Comparison of ENCODE assay signal across 29 mouse cellular contexts in the genomic region with DNA sequence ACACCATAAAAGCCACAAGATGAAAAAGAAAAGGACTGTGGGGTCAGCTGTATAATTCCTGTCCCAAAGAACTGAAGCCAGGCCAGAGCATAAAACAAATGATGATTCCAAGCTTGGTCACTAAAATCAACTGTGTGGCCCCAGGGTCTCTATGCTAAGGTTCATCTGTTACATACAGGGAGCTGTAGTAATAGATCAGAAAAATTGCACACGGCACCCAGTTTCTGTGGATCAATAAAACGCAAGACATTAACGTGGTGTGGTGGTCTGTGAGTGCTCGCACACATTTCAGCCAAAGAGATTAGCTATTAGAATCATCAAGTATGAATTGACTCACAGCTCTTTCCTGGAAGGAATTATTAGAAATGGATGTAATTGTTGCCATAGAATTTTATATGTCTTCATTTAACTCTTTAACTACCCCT. TPM values are rescaled to one million over a fixed set of nuclear protein-coding genes. Genes with fewer than 3 reads are reported as not detected.
DNase-seq lines count a peak whose midpoint lies in the region; ATAC-seq and TF ChIP-seq lines count a peak whose summit lies in the region.
"Had no signal": no experiment of that assay in that cellular context is flagged by ENCODE, and none has a peak within 500 bp of the region (broad histone marks: within the 10 kb centered on the region; RNA-seq: fewer than 3 reads in every experiment).

No protein-coding gene starts in this region.

- 91% methylated on average over 4 of the region's 4 CpGs for WGBS in forebrain, embryonic 11.5 days
- 81% methylated on average over 4 of the region's 4 CpGs for WGBS in forebrain, embryonic 16.5 days
- WGBS in hindbrain, embryonic 13.5 days, result 53% methylated on average over 4 of the region's 4 CpGs
- WGBS in hindbrain, postnatal 0 days, result 68% methylated on average over 4 of the region's 4 CpGs
- whole genome bisulfite sequencing in hindbrain, embryonic 14.5 days, result 62% methylated on average over 4 of the region's 4 CpGs
- WGBS in neural tube, embryonic 12.5 days, result 58% methylated on average over 4 of the region's 4 CpGs

- no peak overlapping the region for H3K9ac ChIP-seq in forebrain, embryonic 11.5 days (ENCODE audit: low read length)
- no peak overlapping the region for H3K9ac ChIP-seq in forebrain, embryonic 16.5 days (replicated peaks; ENCODE audit: low read depth, low read length)
- H3K9ac ChIP-seq in hindbrain, embryonic 13.5 days, result no peak overlapping the region
- no peak overlapping the region for H3K9ac ChIP-seq in hindbrain, postnatal 0 days (replicated peaks; ENCODE audit: low read length)
- H3K9ac ChIP-seq in hindbrain, embryonic 14.5 days, result no peak overlapping the region
- H3K9ac ChIP-seq in neural tube, embryonic 12.5 days, result no peak overlapping the region
- H3K9ac ChIP-seq: heart, embryonic 13.5 days; kidney, embryonic 15.5 days; liver, embryonic 12.5 days; liver, postnatal 0 days had no signal

- 0 out of 2 replicates have a peak, but pooled peaks have one; percentile 46 for ATAC-seq in forebrain, embryonic 11.5 days (replicated peaks; ENCODE audit: low FRiP score)
- ATAC-seq in forebrain, embryonic 16.5 days, result no peak
- ATAC-seq in hindbrain, embryonic 13.5 days (ENCODE audit: low FRiP score), result no peak
- no peak for ATAC-seq in hindbrain, postnatal 0 days
- ATAC-seq in hindbrain, embryonic 14.5 days (ENCODE audit: low FRiP score), result no peak; the same call in 1 of the 2 replicates
- peak; percentile 34; the same call in 1 of the 2 replicates for ATAC-seq in neural tube, embryonic 12.5 days (ENCODE audit: low FRiP score, low read depth)
- ATAC-seq in monocyte, adult 5-6 weeks (replicated peaks; ENCODE audit: insufficient number of reproducible peaks, low FRiP score, low TSS enrichment, poor library complexity, severe bottlenecking), result no peak
- ATAC-seq: liver, embryonic 12.5 days; liver, postnatal 0 days had no signal

- H3K4me3 ChIP-seq in forebrain, embryonic 11.5 days (ENCODE audit: low read depth, low read length), result no peak overlapping the region
- no peak overlapping the region for H3K4me3 ChIP-seq in forebrain, embryonic 16.5 days (replicated peaks; ENCODE audit: low read length)
- H3K4me3 ChIP-seq in hindbrain, embryonic 13.5 days, result no peak overlapping the region
- no peak overlapping the region for H3K4me3 ChIP-seq in hindbrain, postnatal 0 days (ENCODE audit: low read length)
- no peak overlapping the region for H3K4me3 ChIP-seq in hindbrain, embryonic 14.5 days (replicated peaks; ENCODE audit: low read length)
- no peak overlapping the region for H3K4me3 ChIP-seq in neural tube, embryonic 12.5 days
- H3K4me3 ChIP-seq: erythroblast, embryonic 14.5 days; heart, embryonic 13.5 days; kidney, embryonic 15.5 days; liver, embryonic 12.5 days had no signal

- no peak overlapping the region for H3K27ac ChIP-seq in forebrain, embryonic 11.5 days (ENCODE audit: low read depth, low read length)
- no peak overlapping the region for H3K27ac ChIP-seq in forebrain, embryonic 16.5 days (ENCODE audit: low read length)
- peak overlapping the region; percentile 64; the same call in 1 of the 2 replicates for H3K27ac ChIP-seq in hindbrain, embryonic 13.5 days
- H3K27ac ChIP-seq in hindbrain, postnatal 0 days, result no peak overlapping the region
- H3K27ac ChIP-seq in hindbrain, embryonic 14.5 days, result peak overlapping the region; percentile 44; the same call in 1 of the 2 replicates
- 0 out of 2 replicates have a peak overlapping the region, but pooled peaks have one; percentile 26 for H3K27ac ChIP-seq in neural tube, embryonic 12.5 days
- H3K27ac ChIP-seq: heart, embryonic 13.5 days; kidney, embryonic 15.5 days; liver, embryonic 12.5 days had no signal

- no peaks in the 10 kb centered on the region for H3K27me3 ChIP-seq in forebrain, embryonic 11.5 days (ENCODE audit: control insufficient read depth, insufficient read depth, low read length)
- no peaks in the 10 kb centered on the region for H3K27me3 ChIP-seq in forebrain, embryonic 16.5 days (replicated peaks; ENCODE audit: control insufficient read depth, insufficient read depth, low read length)
- no peaks in the 10 kb centered on the region for H3K27me3 ChIP-seq in hindbrain, embryonic 13.5 days
- H3K27me3 ChIP-seq in hindbrain, postnatal 0 days (ENCODE audit: insufficient read depth, low read length), result no peaks in the 10 kb centered on the region
- H3K27me3 ChIP-seq in hindbrain, embryonic 14.5 days (ENCODE audit: control insufficient read depth, insufficient read depth, low read length), result no peaks in the 10 kb centered on the region
- no peaks in the 10 kb centered on the region for H3K27me3 ChIP-seq in neural tube, embryonic 12.5 days (replicated peaks)
- H3K27me3 ChIP-seq: heart, embryonic 13.5 days; kidney, embryonic 15.5 days; liver, embryonic 12.5 days had no signal

- H3K4me2 ChIP-seq in forebrain, embryonic 11.5 days (ENCODE audit: low read depth, low read length, severe bottlenecking), result no peak overlapping the region
- no peak overlapping the region for H3K4me2 ChIP-seq in forebrain, embryonic 16.5 days (ENCODE audit: low read length)
- H3K4me2 ChIP-seq in hindbrain, embryonic 13.5 days, result no peak overlapping the region
- no peak overlapping the region for H3K4me2 ChIP-seq in hindbrain, postnatal 0 days (ENCODE audit: low read depth, low read length)
- H3K4me2 ChIP-seq in hindbrain, embryonic 14.5 days (replicated peaks), result no peak overlapping the region
- H3K4me2 ChIP-seq in neural tube, embryonic 12.5 days (replicated peaks), result no peak overlapping the region
- H3K4me2 ChIP-seq: heart, embryonic 13.5 days; kidney, embryonic 15.5 days; liver, embryonic 12.5 days had no signal

- no peaks in the 10 kb centered on the region; the same call in 1 of the 2 replicates for H3K4me1 ChIP-seq in forebrain, embryonic 11.5 days (replicated peaks; ENCODE audit: control insufficient read depth, insufficient read depth, low read length)
- H3K4me1 ChIP-seq in forebrain, embryonic 16.5 days (replicated peaks; ENCODE audit: control insufficient read depth, insufficient read depth, low read length), result peaks cover 10% of the 10 kb centered on the region
- H3K4me1 ChIP-seq in hindbrain, embryonic 13.5 days (replicated peaks), result peaks cover 20% of the 10 kb centered on the region
- H3K4me1 ChIP-seq in hindbrain, postnatal 0 days (ENCODE audit: insufficient read depth, low read length), result no peaks in the 10 kb centered on the region
- H3K4me1 ChIP-seq in hindbrain, embryonic 14.5 days (replicated peaks; ENCODE audit: control insufficient read depth, insufficient read depth, low read length), result peaks cover 14% of the 10 kb centered on the region
- peaks cover 3% of the 10 kb centered on the region; the same call in 1 of the 2 replicates for H3K4me1 ChIP-seq in neural tube, embryonic 12.5 days
- H3K4me1 ChIP-seq: heart, embryonic 13.5 days; kidney, embryonic 15.5 days; liver, embryonic 12.5 days had no signal

- DNase-seq in forebrain, embryonic 11.5 days (ENCODE audit: low spot score), result no peak
- DNase-seq in hindbrain, postnatal 0 days (ENCODE audit: low spot score), result no peak
- no peak for DNase-seq in hindbrain, embryonic 14.5 days (ENCODE audit: low spot score)
- no peak for DNase-seq in layer of hippocampus, postnatal 25 days (ENCODE audit: extremely low spot score in 1 of 2, low spot score in 1 of 2)
- DNase-seq: adrenal gland, postnatal 10 days; cerebellum, adult 11 months; cerebellum, adult 9-10 months; heart, postnatal 10 days; kidney, adult 18-20 months; kidney, postnatal 25 days; left cerebral cortex, postnatal 4 days; liver, postnatal 0 days; lung, postnatal 36 days; right cerebral cortex, adult 18-20 months; spleen, adult 18-20 months; thymus, postnatal 14 days had no signal

- no peaks in the 10 kb centered on the region for H3K36me3 ChIP-seq in forebrain, embryonic 11.5 days (ENCODE audit: control insufficient read depth, insufficient read depth, low read length)
- H3K36me3 ChIP-seq in forebrain, embryonic 16.5 days (ENCODE audit: control insufficient read depth, insufficient read depth), result no peaks in the 10 kb centered on the region
- no peaks in the 10 kb centered on the region for H3K36me3 ChIP-seq in hindbrain, embryonic 13.5 days
- H3K36me3 ChIP-seq in hindbrain, postnatal 0 days (ENCODE audit: insufficient read depth, low read length), result no peaks in the 10 kb centered on the region
- 0 out of 2 replicates have a peak, but pooled peaks cover 3% of the 10 kb centered on the region for H3K36me3 ChIP-seq in hindbrain, embryonic 14.5 days (replicated peaks; ENCODE audit: control insufficient read depth, insufficient read depth)
- no peaks in the 10 kb centered on the region for H3K36me3 ChIP-seq in neural tube, embryonic 12.5 days
- H3K36me3 ChIP-seq: G1E; heart, embryonic 13.5 days; kidney, embryonic 15.5 days; liver, embryonic 12.5 days had no signal

- TF ChIP-seq CTCF in hindbrain, postnatal 0 days (IDR thresholded peaks at IDR 0.05; ENCODE audit: low read depth), result no peak

- no peaks in the 10 kb centered on the region for H3K9me3 ChIP-seq in forebrain, embryonic 11.5 days (ENCODE audit: control insufficient read depth, low read length)
- no peaks in the 10 kb centered on the region for H3K9me3 ChIP-seq in forebrain, embryonic 16.5 days (ENCODE audit: control insufficient read depth, low read length)
- H3K9me3 ChIP-seq in hindbrain, embryonic 13.5 days, result no peaks in the 10 kb centered on the region
- H3K9me3 ChIP-seq in hindbrain, postnatal 0 days (ENCODE audit: low read length), result no peaks in the 10 kb centered on the region
- no peaks in the 10 kb centered on the region for H3K9me3 ChIP-seq in hindbrain, embryonic 14.5 days (ENCODE audit: control insufficient read depth, low read length)
- H3K9me3 ChIP-seq in neural tube, embryonic 12.5 days, result no peaks in the 10 kb centered on the region
- H3K9me3 ChIP-seq: heart, embryonic 13.5 days; kidney, embryonic 15.5 days; liver, embryonic 12.5 days had no signal

RNA-seq across cellular contexts. Expression of a gene that starts 43.7 kb away (rescaled TPM):
- 9.3 and 10.1 TPM in 2 replicates for polyA plus RNA-seq in forebrain, embryonic 11.5 days (2014; fragmentation: Nextera tagmentation; extraction: Ambion mirVana)
- 59.8 and 60.2 TPM in 2 replicates for polyA plus RNA-seq in forebrain, embryonic 16.5 days (2015; fragmentation: Nextera tagmentation; extraction: Ambion mirVana)
- 55.1 and 59.2 TPM in 2 replicates for polyA plus RNA-seq in hindbrain, embryonic 13.5 days (2015; fragmentation: Nextera tagmentation; extraction: Ambion mirVana)
- total RNA-seq in hindbrain, postnatal 0 days (2014; rRNA removed), result 38.7 and 46.1 TPM in 2 replicates
- polyA plus RNA-seq in hindbrain, postnatal 0 days (2015; fragmentation: Nextera tagmentation; extraction: Ambion mirVana), result 53.1 and 54.4 TPM in 2 replicates
- polyA plus RNA-seq in hindbrain, embryonic 14.5 days (2014; fragmentation: Nextera tagmentation; extraction: Ambion mirVana), result 76.7 and 79.5 TPM in 2 replicates
- polyA plus RNA-seq in neural tube, embryonic 12.5 days (2016; fragmentation: Nextera tagmentation; extraction: Ambion mirVana), result 40.7 and 42.7 TPM in 2 replicates
- 10 to 100 TPM; 12.6 to 13.2 TPM for total RNA-seq in layer of hippocampus, postnatal 25 days (2021)
- not detected in 3 replicates for total RNA-seq in monocyte, adult 5-6 weeks (2017)
- total RNA-seq: gastrocnemius, adult 8-10 months; hematopoietic stem cell, adult 5-6 weeks; megakaryocyte, adult 5-6 weeks had no signal
- polyA plus RNA-seq: erythroblast, embryonic 14.5 days; G1E; urinary bladder, adult 2 months had no signal

Comparison
In these comparisons a context has a peak if more than half of its experiments do, and no peak if none do; other contexts are left out.
1. ATAC-seq: peak in forebrain, embryonic 11.5 days (single experiment) and neural tube, embryonic 12.5 days (single experiment); none in forebrain, embryonic 16.5 days (single experiment), hindbrain, embryonic 13.5 days (single experiment), hindbrain, postnatal 0 days (single experiment), hindbrain, embryonic 14.5 days (single experiment) and monocyte, adult 5-6 weeks (single experiment).
2. H3K27ac ChIP-seq: peak in hindbrain, embryonic 13.5 days (single experiment), hindbrain, embryonic 14.5 days (single experiment) and neural tube, embryonic 12.5 days (single experiment); none in forebrain, embryonic 11.5 days (single experiment), forebrain, embryonic 16.5 days (single experiment) and hindbrain, postnatal 0 days (single experiment).